Mouse (Mus musculus) 3134 (cell line): ENCODE measurements around the gene Adap1.

Experiments
- DNase-seq: peaks from one replicate; pipeline ENCODE4 v3.0.0-alpha.2; 2011; ENCODE audit warnings: low spot score; ENCODE audit not compliant: insufficient read length; ENCODE audit errors: extremely low read depth

Adap1 gene

GRCm38 (mm10) chr5:139324045-139324491, 1.4 kb downstream of the Adap1 start:
- no peak for DNase-seq

- DNase-seq: no peak
Observed at GRCm38 (mm10) chr5:139323260-139323924, 2.0 kb downstream of the Adap1 start.

- DNase-seq: no peak
Observed at GRCm38 (mm10) chr5:139321331-139321730, 4.1 kb downstream of the Adap1 start.

GRCm38 (mm10) chr5:139320424-139320823, 5.0 kb downstream of the Adap1 start:
- no peak for DNase-seq

- no peak for DNase-seq
Observed at GRCm38 (mm10) chr5:139317751-139318504, 7.5 kb downstream of the Adap1 start.

- no peak for DNase-seq
Observed at GRCm38 (mm10) chr5:139316982-139317675, 8.3 kb downstream of the Adap1 start.

- peak; percentile 42 for DNase-seq
Observed at GRCm38 (mm10) chr5:139314941-139315642, 10.3 kb downstream of the Adap1 start.

- no peak for DNase-seq
Observed at GRCm38 (mm10) chr5:139313536-139313935, 11.9 kb downstream of the Adap1 start.

- DNase-seq: no peak
Observed at GRCm38 (mm10) chr5:139311822-139312221, 13.6 kb downstream of the Adap1 start.

GRCm38 (mm10) chr5:139310477-139310876, 14.9 kb downstream of the Adap1 start:
- no peak for DNase-seq

- no peak for DNase-seq
Observed at GRCm38 (mm10) chr5:139309946-139310345, 15.5 kb downstream of the Adap1 start.

- DNase-seq: no peak
Observed at GRCm38 (mm10) chr5:139303646-139304061, 21.8 kb downstream of the Adap1 start.

- DNase-seq: no peak
Observed at GRCm38 (mm10) chr5:139302101-139302500, 23.3 kb downstream of the Adap1 start.

GRCm38 (mm10) chr5:139297745-139298144, 27.7 kb downstream of the Adap1 start:
- no peak for DNase-seq

- DNase-seq: no peak
Observed at GRCm38 (mm10) chr5:139297092-139297491, 28.3 kb downstream of the Adap1 start.

GRCm38 (mm10) chr5:139294089-139294488, 31.3 kb downstream of the Adap1 start:
- no peak for DNase-seq

- DNase-seq: no peak
Observed at GRCm38 (mm10) chr5:139291811-139292560, 33.4 kb downstream of the Adap1 start.

- DNase-seq: no peak
Observed at GRCm38 (mm10) chr5:139290467-139291259, 34.8 kb downstream of the Adap1 start.

- no peak for DNase-seq
Observed at GRCm38 (mm10) chr5:139288591-139288990, 36.8 kb downstream of the Adap1 start.
